Mouse (Mus musculus) neural tube, embryonic 12.5 days (tissue): ENCODE data around the gene St6galnac4. TPM values are rescaled to one million over a fixed set of nuclear protein-coding genes. Genes with fewer than 3 reads are reported as not detected.

Experiments used
- ATAC-seq: fragments of 200-750 bp; cut with Nextera tagmentation; 2 replicates; pipeline ENCODE4 v1.8.0; 2017; ENCODE audit warnings: low read depth, mild to moderate bottlenecking, moderate TSS enrichment, moderate library complexity; ENCODE audit not compliant: low FRiP score
- H3K27ac ChIP-seq: fragments of 300-500 bp; sonication (generic); 2 replicates; pipeline ENCODE4 v1.5.1; 2016
- H3K27me3 ChIP-seq: fragments of 300-500 bp; sonication (generic); replicated peaks from 2 replicates; pipeline ENCODE4 v1.6.1; 2016; ENCODE audit warnings: mild to moderate bottlenecking
- H3K36me3 ChIP-seq: fragments of 300-500 bp; sonication (generic); 2 replicates; pipeline ENCODE4 v1.6.1; 2016; ENCODE audit warnings: mild to moderate bottlenecking
- H3K4me1 ChIP-seq: fragments of 300-500 bp; sonication (generic); 2 replicates; pipeline ENCODE4 v1.6.1; 2016
- H3K4me2 ChIP-seq: fragments of 300-500 bp; sonication (generic); replicated peaks from 2 replicates; pipeline ENCODE4 v1.6.1; 2016; ENCODE audit warnings: mild to moderate bottlenecking
- H3K4me3 ChIP-seq: fragments of 300-500 bp; sonication (generic); 2 replicates; pipeline ENCODE4 v1.5.1; 2016
- H3K9ac ChIP-seq: fragments of 300-500 bp; sonication (generic); 2 replicates; pipeline ENCODE4 v1.6.1; 2016; ENCODE audit warnings: mild to moderate bottlenecking
- H3K9me3 ChIP-seq: fragments of 300-500 bp; sonication (generic); 2 replicates; pipeline ENCODE4 v1.6.1; 2016; ENCODE audit warnings: mild to moderate bottlenecking
- WGBS: fragments of 180-500 bp; shearing (Covaris S2); methylation state at CpG from one replicate; pipeline ENCODE4 v1.1.7; 2016; 5-methylcytosine and 5-hydroxymethylcytosine counted together
- polyA plus RNA-seq: library from polyadenylated mRNA; unstranded; fragments of >200 nt; fragmentation: Nextera tagmentation; extraction: Ambion mirVana; gene quantifications from 2 replicates; pipeline ENCODE4 v1.2.1, GENCODE M21; 2016

Gene St6galnac4
- polyA plus RNA-seq, 1 experiment from 2014 or later: 21.4 TPM

DNA sequence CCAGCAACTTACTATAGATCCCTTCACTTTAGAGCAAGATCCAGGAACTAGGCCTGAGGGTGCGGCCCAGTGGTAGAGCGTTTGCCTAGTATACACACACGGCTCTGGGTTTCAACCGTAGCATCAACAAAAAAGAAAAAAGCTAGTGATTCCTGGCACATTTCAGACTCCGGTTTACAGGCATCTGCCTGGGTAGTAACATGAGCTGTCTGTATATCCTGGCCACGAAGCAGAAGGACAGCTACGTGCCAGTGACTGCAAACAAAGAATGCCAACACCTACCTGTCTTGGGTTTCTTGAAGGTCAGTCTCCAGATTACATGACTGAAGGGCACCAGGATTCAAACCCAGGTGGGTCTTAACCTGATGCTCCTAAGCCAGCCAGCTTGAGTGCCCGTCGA, 37.7 kb upstream of the St6galnac4 start:
- H3K4me2 ChIP-seq: no peak overlapping the region
- 89% methylated on average over 9 of the region's 9 CpGs for WGBS
- no peak overlapping the region for H3K9ac ChIP-seq
- no peaks in the 10 kb centered on the region for H3K9me3 ChIP-seq
- no peak overlapping the region for H3K27ac ChIP-seq
- no peak overlapping the region for H3K4me3 ChIP-seq
- ATAC-seq: no peak
- peaks cover 5% of the 10 kb centered on the region; the same call in 1 of the 2 replicates for H3K4me1 ChIP-seq
- no peaks in the 10 kb centered on the region for H3K27me3 ChIP-seq
- 0 out of 2 replicates have a peak, but pooled peaks cover 7% of the 10 kb centered on the region for H3K36me3 ChIP-seq

DNA sequence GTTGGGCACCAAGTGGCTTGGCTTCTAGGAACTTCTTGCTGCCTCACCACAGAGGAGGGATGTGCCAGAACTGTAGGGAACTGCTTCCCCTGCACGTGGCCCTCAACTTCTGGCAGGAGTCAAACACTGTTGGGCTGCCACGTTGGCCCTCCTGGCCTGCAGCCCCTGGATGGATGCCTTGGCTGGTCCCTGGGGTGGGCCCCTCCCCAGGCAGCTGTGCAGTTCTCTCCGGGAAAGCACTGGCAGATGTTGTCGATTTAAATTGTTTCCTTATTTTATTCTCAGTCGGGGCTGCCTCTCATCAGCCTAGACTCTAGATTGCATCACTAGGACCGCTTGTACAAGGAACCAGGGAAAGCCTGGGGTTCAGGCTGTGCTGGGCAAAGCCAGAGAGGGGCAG, 37.1 kb upstream of the St6galnac4 start:
- Histone ChIP-seq H3K4me1 (peaks cover 5% of the 10 kb centered on the region; the same call in 1 of the 2 replicates), H3K9me3 (no peaks in the 10 kb centered on the region), H3K4me2 (no peak overlapping the region), H3K27me3 (no peaks in the 10 kb centered on the region), H3K36me3 (0 out of 2 replicates have a peak, but pooled peaks cover 7% of the 10 kb centered on the region), H3K4me3 (no peak overlapping the region), H3K9ac (no peak overlapping the region), H3K27ac (no peak overlapping the region)
- whole genome bisulfite sequencing: 86% methylated on average over 6 of the region's 6 CpGs
- ATAC-seq: no peak

DNA sequence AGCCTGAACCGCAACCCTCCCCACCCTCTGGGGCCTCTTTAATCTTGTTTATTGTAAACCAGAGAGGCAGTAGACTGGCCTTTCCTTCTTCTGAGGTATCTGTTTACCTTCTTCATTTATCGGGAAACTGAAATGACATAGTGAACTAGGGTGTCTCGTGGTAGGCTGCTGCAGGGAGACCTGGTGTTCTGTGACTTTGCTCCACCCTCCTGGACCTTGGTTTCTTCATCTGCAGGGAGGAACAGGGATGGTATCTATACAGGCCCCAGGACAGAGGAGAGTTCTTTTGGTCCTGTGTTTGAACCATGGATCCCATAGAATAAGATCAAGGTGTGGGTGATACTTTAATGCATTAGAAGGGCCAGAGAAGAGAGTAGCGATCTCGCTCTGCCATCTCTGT, 35.7 kb upstream of the St6galnac4 start:
- Histone ChIP-seq H3K4me1 (peaks cover 15% of the 10 kb centered on the region), H3K27me3 (no peaks in the 10 kb centered on the region), H3K4me3 (no peak overlapping the region), H3K9ac (no peak overlapping the region), H3K36me3 (0 out of 2 replicates have a peak, but pooled peaks cover 3% of the 10 kb centered on the region), H3K9me3 (no peaks in the 10 kb centered on the region), H3K27ac (no peak overlapping the region), H3K4me2 (no peak overlapping the region)
- ATAC-seq: no peak
- 86% methylated on average over 5 of the region's 5 CpGs for WGBS

DNA sequence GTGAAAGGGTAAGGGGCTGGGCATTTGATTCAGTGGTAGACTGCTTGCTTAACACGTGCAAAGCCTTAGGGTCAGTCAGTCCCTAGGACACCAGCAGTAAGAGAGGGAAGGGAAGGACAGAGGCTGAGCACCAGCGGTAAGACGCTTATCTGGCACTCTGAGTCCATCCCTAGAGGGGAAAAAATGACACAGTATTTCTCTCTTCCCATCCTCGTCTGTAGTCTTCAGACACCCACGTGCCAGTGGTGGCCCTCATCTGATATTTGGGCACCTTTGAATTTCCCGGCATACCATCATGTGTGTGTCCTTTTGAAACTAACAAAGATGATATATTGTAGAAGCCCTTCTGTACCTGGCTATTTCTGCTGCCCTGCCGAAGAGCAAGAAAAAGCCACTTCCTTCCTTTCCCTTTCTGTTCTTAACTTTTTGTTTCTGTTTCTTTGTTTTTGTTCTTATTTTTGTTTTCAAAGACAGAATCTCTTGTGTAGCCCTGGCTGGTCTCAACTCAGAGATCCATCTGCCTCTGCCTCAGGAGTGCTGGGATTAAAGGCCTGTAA, 33.2 kb upstream of the St6galnac4 start:
- no peaks in the 10 kb centered on the region for H3K27me3 ChIP-seq
- H3K4me3 ChIP-seq: no peak overlapping the region
- 80% methylated on average over 7 of the region's 7 CpGs for WGBS
- no peak for ATAC-seq
- 0 out of 2 replicates have a peak, but pooled peaks cover 3% of the 10 kb centered on the region for H3K36me3 ChIP-seq
- no peaks in the 10 kb centered on the region for H3K9me3 ChIP-seq
- H3K27ac ChIP-seq: no peak overlapping the region
- H3K4me1 ChIP-seq: peaks cover 39% of the 10 kb centered on the region
- H3K9ac ChIP-seq: no peak overlapping the region
- H3K4me2 ChIP-seq: no peak overlapping the region

DNA sequence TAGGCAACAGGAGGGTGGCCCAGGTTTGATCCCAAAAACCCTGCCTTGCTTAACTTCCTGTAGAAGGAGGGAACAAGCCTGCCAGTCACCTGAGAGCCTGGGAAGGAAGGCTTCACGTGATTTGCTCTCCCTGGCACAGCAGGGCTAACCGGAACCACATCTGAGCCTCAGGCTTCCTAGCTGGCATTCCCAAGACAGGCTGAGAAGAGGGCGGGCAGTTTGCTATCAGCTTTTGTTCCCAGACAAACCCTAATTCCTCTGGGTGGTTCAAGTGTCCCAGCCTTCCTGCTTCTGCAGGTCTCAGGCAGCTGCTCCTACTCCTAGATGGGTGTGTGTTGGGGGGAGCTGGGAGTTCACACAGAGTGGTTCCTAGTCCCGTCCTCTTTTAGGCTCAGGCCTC, 31.4 kb upstream of the St6galnac4 start:
- Histone ChIP-seq H3K4me3 (no peak overlapping the region), H3K4me1 (peaks cover 51% of the 10 kb centered on the region), H3K27ac (0 out of 2 replicates have a peak overlapping the region, but pooled peaks have one; percentile 7), H3K27me3 (no peaks in the 10 kb centered on the region), H3K9ac (0 out of 2 replicates have a peak overlapping the region, but pooled peaks have one; percentile 6), H3K9me3 (no peaks in the 10 kb centered on the region), H3K36me3 (no peaks in the 10 kb centered on the region), H3K4me2 (no peak overlapping the region)
- no peak for ATAC-seq
- WGBS: 39% methylated on average over 4 of the region's 4 CpGs

DNA sequence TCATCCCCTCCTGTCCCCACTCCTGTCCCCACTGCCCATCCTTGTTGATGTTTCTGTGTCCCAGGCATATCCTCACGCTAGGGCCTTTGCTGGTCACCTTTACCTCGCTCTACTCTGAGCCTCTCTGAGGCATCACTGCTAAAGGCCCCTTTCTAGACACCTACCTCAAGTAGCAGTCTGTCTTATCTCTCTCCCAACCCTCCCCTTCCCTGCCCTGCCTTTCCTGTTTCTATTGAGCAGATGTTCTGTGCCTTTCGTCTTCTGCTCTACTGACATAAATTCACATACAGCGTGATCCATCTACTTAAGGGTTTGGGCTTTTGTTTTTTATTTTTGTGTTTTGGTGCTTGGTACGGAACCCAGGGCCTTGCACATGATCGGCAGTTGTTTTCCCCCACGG, 30.9 kb upstream of the St6galnac4 start:
- peaks cover 54% of the 10 kb centered on the region for H3K4me1 ChIP-seq
- H3K9ac ChIP-seq: no peak overlapping the region
- no peaks in the 10 kb centered on the region for H3K36me3 ChIP-seq
- H3K4me3 ChIP-seq: no peak overlapping the region
- no peak overlapping the region for H3K4me2 ChIP-seq
- 81% methylated on average over 7 of the region's 7 CpGs for WGBS
- H3K9me3 ChIP-seq: no peaks in the 10 kb centered on the region
- 0 out of 2 replicates have a peak overlapping the region, but pooled peaks have one; percentile 7 for H3K27ac ChIP-seq
- H3K27me3 ChIP-seq: no peaks in the 10 kb centered on the region
- no peak for ATAC-seq

DNA sequence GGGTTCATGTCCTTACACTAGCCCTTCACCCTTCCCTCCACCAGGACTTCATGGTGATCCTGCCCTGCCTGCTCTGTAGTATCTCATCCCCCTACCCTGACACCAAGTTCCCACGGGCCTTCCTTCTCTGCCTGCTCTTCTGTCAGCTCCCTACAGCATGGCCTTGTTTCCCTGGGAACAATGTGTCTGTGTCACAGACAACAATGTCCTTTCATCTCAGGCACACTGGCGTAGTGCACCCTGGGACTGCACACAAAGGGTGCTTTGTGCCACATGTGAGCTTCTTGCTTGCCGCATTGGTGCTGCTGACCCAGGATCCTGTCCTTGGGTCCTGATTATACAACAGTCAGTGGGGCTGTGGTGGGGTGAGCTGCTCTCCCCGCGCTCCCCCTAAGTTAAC, 27.3 kb upstream of the St6galnac4 start:
- H3K27me3 ChIP-seq: no peaks in the 10 kb centered on the region
- peak; percentile 84 for ATAC-seq
- H3K4me2 ChIP-seq: peak overlapping the region; percentile 35; the same call in 1 of the 2 replicates
- peaks cover 26% of the 10 kb centered on the region for H3K36me3 ChIP-seq
- no peak overlapping the region for H3K4me3 ChIP-seq
- 20% methylated on average over 5 of the region's 5 CpGs for WGBS
- peak overlapping the region; percentile 48 for H3K27ac ChIP-seq
- no peak overlapping the region for H3K9ac ChIP-seq
- H3K4me1 ChIP-seq: peaks cover 54% of the 10 kb centered on the region
- H3K9me3 ChIP-seq: no peaks in the 10 kb centered on the region

DNA sequence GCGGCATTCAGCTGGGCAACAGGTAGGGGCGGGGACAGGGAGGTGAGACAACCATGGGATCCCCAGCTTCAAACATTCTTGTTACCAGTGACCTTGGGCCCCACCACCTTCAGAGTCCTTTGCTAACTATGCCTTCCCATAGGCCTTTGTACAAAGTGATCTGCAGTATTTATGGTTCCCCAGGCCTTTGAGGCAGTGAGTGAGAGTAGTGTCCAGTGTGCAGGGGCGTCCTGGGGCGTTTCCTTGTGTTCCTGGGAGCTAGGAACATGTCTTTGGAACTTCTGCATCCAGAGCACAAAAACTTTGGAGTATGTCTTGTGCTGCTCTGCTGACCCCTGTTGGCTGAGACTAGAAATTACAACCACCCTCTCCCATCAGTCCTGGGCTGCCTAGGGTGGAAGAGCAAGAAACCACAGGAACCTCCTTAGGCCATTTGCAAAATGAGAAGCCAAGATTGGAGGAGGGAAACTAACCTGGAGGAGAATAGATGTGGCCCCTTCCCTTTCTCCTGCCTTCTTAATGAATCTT, 20.3 kb upstream of the St6galnac4 start:
- H3K27ac ChIP-seq: no peak overlapping the region
- no peak overlapping the region for H3K9ac ChIP-seq
- ATAC-seq: no peak
- H3K9me3 ChIP-seq: no peaks in the 10 kb centered on the region
- WGBS: 44% methylated on average over 4 of the region's 4 CpGs
- H3K36me3 ChIP-seq: peaks cover 65% of the 10 kb centered on the region
- no peak overlapping the region for H3K4me3 ChIP-seq
- H3K4me1 ChIP-seq: peaks cover 4% of the 10 kb centered on the region
- H3K27me3 ChIP-seq: no peaks in the 10 kb centered on the region
- no peak overlapping the region for H3K4me2 ChIP-seq

DNA sequence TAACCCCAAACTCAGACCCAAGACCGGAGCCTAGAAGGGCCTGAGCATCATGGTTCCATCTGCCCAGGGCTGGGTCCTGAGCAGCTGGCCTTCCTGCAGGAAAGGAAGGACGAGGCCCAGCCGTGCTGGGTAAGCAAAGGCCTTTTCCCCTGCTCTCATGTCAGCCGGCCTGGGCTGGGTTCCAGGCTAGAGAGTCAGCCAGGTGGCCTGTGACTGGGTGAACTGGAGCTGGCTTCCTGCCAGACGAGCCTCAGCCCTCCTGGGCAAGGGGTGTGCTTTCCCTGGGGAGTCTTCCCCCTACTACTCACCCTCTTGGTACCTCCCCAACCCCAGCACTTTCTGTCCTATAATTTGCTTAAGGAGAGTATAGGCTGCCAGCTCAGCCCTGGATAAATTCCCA, 18.7 kb upstream of the St6galnac4 start:
- Histone ChIP-seq H3K36me3 (peaks cover 57% of the 10 kb centered on the region), H3K4me2 (no peak overlapping the region), H3K9ac (no peak overlapping the region), H3K4me3 (no peak overlapping the region), H3K4me1 (peaks cover 8% of the 10 kb centered on the region), H3K27ac (no peak overlapping the region), H3K27me3 (no peaks in the 10 kb centered on the region), H3K9me3 (no peaks in the 10 kb centered on the region)
- ATAC-seq: no peak
- WGBS: 80% methylated on average over 5 of the region's 5 CpGs

DNA sequence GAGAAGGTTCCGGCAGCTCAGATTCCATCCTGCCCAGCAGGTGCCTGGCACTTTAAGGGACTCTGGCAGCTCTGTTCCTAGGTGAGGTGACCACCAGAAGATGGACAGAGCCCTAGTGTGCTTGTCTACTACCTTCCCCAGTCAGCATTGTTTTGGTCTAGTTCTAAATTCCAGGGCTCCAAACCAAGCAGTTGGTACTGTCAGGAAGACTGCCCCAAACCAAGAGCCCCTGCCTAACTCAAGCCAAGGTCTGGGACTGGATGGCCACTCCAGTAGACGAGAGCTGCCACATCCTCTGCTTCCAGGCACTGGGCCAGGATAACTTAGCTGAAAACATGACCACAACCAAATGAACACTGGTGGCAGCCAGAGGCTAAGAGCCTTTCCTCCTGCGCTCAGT, 18.0 kb upstream of the St6galnac4 start:
- ATAC-seq: no peak
- Histone ChIP-seq H3K36me3 (peaks cover 52% of the 10 kb centered on the region), H3K4me2 (no peak overlapping the region), H3K4me3 (no peak overlapping the region), H3K27me3 (no peaks in the 10 kb centered on the region), H3K9me3 (no peaks in the 10 kb centered on the region), H3K4me1 (peaks cover 8% of the 10 kb centered on the region), H3K27ac (no peak overlapping the region), H3K9ac (no peak overlapping the region)
- 95% methylated on average over 3 of the region's 3 CpGs for WGBS

DNA sequence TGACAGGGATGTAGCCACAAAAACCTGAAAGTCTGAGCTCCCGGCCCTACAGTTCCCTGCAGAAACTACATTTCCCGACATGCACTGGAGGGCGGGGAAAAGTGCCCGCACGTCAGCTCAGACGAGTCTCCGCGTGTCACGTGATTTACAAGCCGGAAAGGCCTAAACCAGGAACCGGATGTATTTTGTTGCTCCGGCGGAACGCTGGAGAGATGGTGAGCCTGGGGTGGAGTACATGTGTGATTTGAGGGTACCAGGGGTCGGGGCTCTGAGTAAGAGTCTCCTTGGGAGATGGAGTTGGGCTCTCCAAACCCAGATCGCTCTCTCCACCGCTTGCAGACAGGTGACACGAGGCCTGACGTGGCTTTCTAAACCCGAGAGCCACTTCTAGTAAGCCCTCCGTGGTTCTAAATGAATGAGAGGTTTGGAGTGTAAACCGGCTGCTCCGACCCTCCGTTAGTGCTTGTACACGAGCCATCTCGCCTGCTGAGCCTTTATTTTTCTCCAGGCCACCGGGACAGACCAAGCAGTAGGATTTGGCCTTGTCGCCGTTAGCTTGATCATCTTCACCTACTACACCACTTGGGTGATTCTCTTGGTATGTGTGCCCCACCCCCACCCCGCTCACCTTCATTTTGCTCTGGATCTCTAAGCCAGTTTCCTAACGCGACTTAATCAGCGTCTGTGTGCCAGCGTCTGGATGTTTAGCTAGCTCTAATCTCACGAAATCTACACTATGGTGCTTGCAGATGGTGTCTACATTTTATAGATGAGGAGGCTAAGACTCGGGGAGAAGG, 16.0 kb upstream of the St6galnac4 start, which contains the start of gene Dpm2:
Gene Dpm2 (plus strand): TSS at position 161 of the 797 bp plus-strand sequence.
- WGBS: 2% methylated on average over 36 of the region's 36 CpGs
- Histone ChIP-seq H3K9ac (peak within 1 kb of the TSS; percentile 71), H3K9me3 (no peaks in the 10 kb centered on the region), H3K4me3 (peak within 1 kb of the TSS; percentile 65), H3K27ac (no peak within 1 kb of the TSS), H3K27me3 (no peaks in the 10 kb centered on the region), H3K4me2 (peak within 1 kb of the TSS; percentile 82), H3K4me1 (peaks cover 8% of the 10 kb centered on the region), H3K36me3 (peaks cover 32% of the 10 kb centered on the region)
- peak; percentile 67 for ATAC-seq

DNA sequence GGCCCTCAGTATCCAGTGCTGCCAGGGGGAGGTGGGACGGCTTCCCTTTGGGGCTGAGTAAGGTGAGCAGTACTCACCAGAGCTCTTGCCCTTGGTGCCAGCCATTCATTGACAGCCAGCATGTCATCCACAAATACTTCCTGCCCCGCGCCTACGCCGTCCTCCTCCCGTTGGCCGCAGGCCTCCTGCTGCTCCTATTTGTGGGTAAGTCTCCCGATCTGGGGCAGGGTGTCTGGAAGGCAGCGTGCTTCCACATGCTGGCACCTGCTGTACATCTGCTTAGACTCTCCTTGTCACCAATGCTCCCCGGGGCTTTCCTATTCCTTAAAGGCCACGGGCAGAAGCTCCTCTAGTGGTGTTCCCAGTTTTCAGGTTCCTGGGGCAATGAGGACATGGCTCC, 14.7 kb upstream of the St6galnac4 start:
- Histone ChIP-seq H3K9ac (no peak overlapping the region), H3K4me3 (no peak overlapping the region), H3K27me3 (peaks cover 6% of the 10 kb centered on the region; the same call in 1 of the 2 replicates), H3K36me3 (peaks cover 20% of the 10 kb centered on the region), H3K9me3 (no peaks in the 10 kb centered on the region), H3K4me1 (peaks cover 8% of the 10 kb centered on the region), H3K27ac (no peak overlapping the region), H3K4me2 (peak overlapping the region; percentile 82; the same call in 1 of the 2 replicates)
- WGBS: 89% methylated on average over 11 of the region's 11 CpGs
- ATAC-seq: no peak
